Mouse (Mus musculus): ENCODE results near the gene Hist1h2ag.
A peak's percentile ranks its signal among the peaks of the same experiment; 100 is the strongest.
"Not testable (repeated sequence)": the region's sequence is repeated elsewhere in the genome, so short reads cannot be mapped to it uniquely, and the experiment has no call there.

Hist1h2ag gene

GRCm38 (mm10) chr13:22042568-22043502 is at the start of gene Hist1h2ag, which contains the start of gene Hist1h2bj:
TSS of gene Hist1h2ag (minus strand) at chr13:22042944.
TSS of gene Hist1h2bj (plus strand) at chr13:22043214.
- peak; percentile 100 for DNase-seq (ENCODE audit: low read depth, low spot score)

GRCm38 (mm10) chr13:22084140-22084539 is 41.4 kb upstream of the Hist1h2ag start, which contains the start of gene Vmn1r188:
TSS of gene Vmn1r188 (plus strand) at chr13:22084440.
- DNase-seq (ENCODE audit: low read depth, low spot score): not testable (repeated sequence)

- no peak for DNase-seq (ENCODE audit: low read depth, low spot score)
These were observed 20.7 kb upstream of the Hist1h2ag start for GRCm38 (mm10) chr13:22063468-22063867.

- DNase-seq (ENCODE audit: low read depth, low spot score): no peak
These were observed 18.7 kb upstream of the Hist1h2ag start for GRCm38 (mm10) chr13:22061422-22061821.

- DNase-seq (ENCODE audit: low read depth, low spot score): no peak
These were observed 11.0 kb upstream of the Hist1h2ag start for GRCm38 (mm10) chr13:22053754-22054153.

- DNase-seq (ENCODE audit: low read depth, low spot score): no peak
These were observed 8.7 kb upstream of the Hist1h2ag start for GRCm38 (mm10) chr13:22051523-22051859.

- DNase-seq (ENCODE audit: low read depth, low spot score): peak; percentile 81
These were observed 8.1 kb upstream of the Hist1h2ag start for GRCm38 (mm10) chr13:22050591-22051522.

- DNase-seq (ENCODE audit: low read depth, low spot score): no peak
These were observed 7.1 kb upstream of the Hist1h2ag start for GRCm38 (mm10) chr13:22049737-22050440.

- DNase-seq (ENCODE audit: low read depth, low spot score): no peak
These were observed 6.3 kb upstream of the Hist1h2ag start for GRCm38 (mm10) chr13:22049041-22049440.

- DNase-seq (ENCODE audit: low read depth, low spot score): no peak
These were observed 2.6 kb upstream of the Hist1h2ag start for GRCm38 (mm10) chr13:22045311-22045710.

- DNase-seq (ENCODE audit: low read depth, low spot score): no peak
These were observed 1.9 kb upstream of the Hist1h2ag start for GRCm38 (mm10) chr13:22044432-22045155.

- peak; percentile 79 for DNase-seq (ENCODE audit: low read depth, low spot score)
These were observed 1.0 kb upstream of the Hist1h2ag start for GRCm38 (mm10) chr13:22043503-22044431.

GRCm38 (mm10) chr13:22041651-22042567 is 835 bp downstream of the Hist1h2ag start:
- peak; percentile 60 for DNase-seq (ENCODE audit: low read depth, low spot score)

- peak; percentile 96 for DNase-seq (ENCODE audit: low read depth, low spot score)
These were observed 1.6 kb downstream of the Hist1h2ag start, which contains the start of gene Hist1h4i for GRCm38 (mm10) chr13:22041142-22041536. TSS of gene Hist1h4i (minus strand) at chr13:22041362.

GRCm38 (mm10) chr13:22040464-22041141 is 2.1 kb downstream of the Hist1h2ag start:
- peak; percentile 71 for DNase-seq (ENCODE audit: low read depth, low spot score)

- DNase-seq (ENCODE audit: low read depth, low spot score): no peak
These were observed 2.7 kb downstream of the Hist1h2ag start for GRCm38 (mm10) chr13:22039951-22040463.

GRCm38 (mm10) chr13:22039364-22039763 is 3.4 kb downstream of the Hist1h2ag start:
- DNase-seq (ENCODE audit: low read depth, low spot score): no peak

GRCm38 (mm10) chr13:22037415-22037814 is 5.3 kb downstream of the Hist1h2ag start:
- no peak for DNase-seq (ENCODE audit: low read depth, low spot score)
